ENCODE assay signal across 8 mouse cellular contexts in the genomic region with DNA sequence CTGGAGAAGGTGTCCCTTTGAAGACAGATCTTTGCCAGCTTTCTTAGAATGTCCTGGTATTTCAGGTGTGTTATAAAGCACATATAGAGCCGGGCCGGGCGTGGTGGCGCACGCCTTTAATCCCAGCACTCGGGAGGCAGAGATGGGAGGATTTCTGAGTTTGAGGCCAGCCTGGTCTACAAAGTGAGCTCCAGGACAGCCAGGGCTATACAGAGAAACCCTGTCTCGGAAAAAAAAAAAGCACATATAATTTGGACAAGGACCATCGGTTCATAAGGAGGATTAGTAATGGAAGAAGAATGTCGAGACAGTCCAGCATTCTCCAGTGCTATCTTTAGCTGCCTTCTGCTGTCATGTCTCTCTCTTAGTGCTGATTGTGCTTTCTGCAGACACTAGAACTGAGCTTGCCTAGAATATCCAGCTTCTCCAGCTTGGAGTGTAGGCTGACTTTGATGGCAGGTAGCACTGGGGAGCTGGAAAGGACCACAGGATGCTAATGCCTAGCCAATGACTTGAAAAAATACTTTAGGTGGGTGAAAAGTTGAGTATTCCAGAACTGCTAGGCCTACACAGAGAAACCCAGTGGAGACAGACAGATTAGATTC. TPM values are rescaled to one million over a fixed set of nuclear protein-coding genes. Genes with fewer than 3 reads are reported as not detected.
DNase-seq lines count a peak whose midpoint lies in the region; ATAC-seq and TF ChIP-seq lines count a peak whose summit lies in the region.

No protein-coding gene starts in this region.

- no peak overlapping the region for H3K4me3 ChIP-seq in midbrain, embryonic 10.5 days
- H3K4me3 ChIP-seq in midbrain, embryonic 14.5 days (replicated peaks; ENCODE audit: low read depth, low read length): no peak overlapping the region
- no peak overlapping the region for H3K4me3 ChIP-seq in intestine, postnatal 0 days (ENCODE audit: low read depth, low read length)

- no peaks in the 10 kb centered on the region for H3K9me3 ChIP-seq in midbrain, embryonic 10.5 days (replicated peaks)
- no peaks in the 10 kb centered on the region for H3K9me3 ChIP-seq in midbrain, embryonic 14.5 days (ENCODE audit: control insufficient read depth, low read length)
- no peaks in the 10 kb centered on the region for H3K9me3 ChIP-seq in intestine, postnatal 0 days (ENCODE audit: control insufficient read depth)

- no peak overlapping the region for H3K9ac ChIP-seq in midbrain, embryonic 14.5 days (replicated peaks; ENCODE audit: low read length)
- H3K9ac ChIP-seq in intestine, postnatal 0 days (ENCODE audit: low read depth, low read length): no peak overlapping the region

- H3K36me3 ChIP-seq in midbrain, embryonic 10.5 days: no peaks in the 10 kb centered on the region
- peaks cover 2% of the 10 kb centered on the region; the same call in 1 of the 2 replicates for H3K36me3 ChIP-seq in midbrain, embryonic 14.5 days (ENCODE audit: control insufficient read depth, insufficient read depth, low read length)
- no peaks in the 10 kb centered on the region for H3K36me3 ChIP-seq in intestine, postnatal 0 days (ENCODE audit: control insufficient read depth, insufficient read depth)

- H3K27me3 ChIP-seq in midbrain, embryonic 10.5 days (ENCODE audit: low read depth, poor library complexity, severe bottlenecking): no peaks in the 10 kb centered on the region
- H3K27me3 ChIP-seq in midbrain, embryonic 14.5 days (ENCODE audit: control insufficient read depth, insufficient read depth, low read length): no peaks in the 10 kb centered on the region
- H3K27me3 ChIP-seq in intestine, postnatal 0 days (replicated peaks; ENCODE audit: control insufficient read depth, insufficient read depth, low read length): no peaks in the 10 kb centered on the region

- DNase-seq in frontal cortex, postnatal 10 days (ENCODE audit: low spot score in 2 of 2): no peak
- DNase-seq in midbrain, embryonic 10.5 days (ENCODE audit: low spot score): peak; percentile 37
- no peak for DNase-seq in midbrain, embryonic 14.5 days
- peak; percentile 79 for DNase-seq in brain, adult 2 months (ENCODE audit: low read depth, low spot score)
- DNase-seq in skeletal muscle tissue, adult 2 months (ENCODE audit: low read depth, low spot score): peak; percentile 52
- DNase-seq in urinary bladder, adult 2 months (ENCODE audit: low spot score): no peak

- no peak for TF ChIP-seq CTCF in intestine, postnatal 0 days (IDR thresholded peaks at IDR 0.05; ENCODE audit: low read depth)

- peaks cover 27% of the 10 kb centered on the region for H3K4me1 ChIP-seq in midbrain, embryonic 10.5 days
- peaks cover 37% of the 10 kb centered on the region for H3K4me1 ChIP-seq in midbrain, embryonic 14.5 days (ENCODE audit: control insufficient read depth, insufficient read depth, low read length)
- peaks cover 13% of the 10 kb centered on the region; the same call in 1 of the 2 replicates for H3K4me1 ChIP-seq in intestine, postnatal 0 days (replicated peaks; ENCODE audit: control insufficient read depth, insufficient read depth, low read length)

- H3K27ac ChIP-seq in midbrain, embryonic 10.5 days (replicated peaks): no peak overlapping the region
- H3K27ac ChIP-seq in midbrain, embryonic 14.5 days (replicated peaks; ENCODE audit: low read depth, low read length): no peak overlapping the region
- H3K27ac ChIP-seq in intestine, postnatal 0 days (ENCODE audit: low read depth, low read length): no peak overlapping the region

- H3K4me2 ChIP-seq in midbrain, embryonic 14.5 days (ENCODE audit: low read length): no peak overlapping the region
- no peak overlapping the region for H3K4me2 ChIP-seq in intestine, postnatal 0 days (replicated peaks; ENCODE audit: low read depth)

- WGBS in midbrain, embryonic 10.5 days: 90% methylated on average over 9 of the region's 9 CpGs
- 87% methylated on average over 9 of the region's 9 CpGs for WGBS in midbrain, embryonic 14.5 days
- 71% methylated on average over 9 of the region's 9 CpGs for WGBS in intestine, postnatal 0 days

- ATAC-seq in frontal cortex, adult (ENCODE audit: low TSS enrichment): peak; percentile 90
- ATAC-seq in midbrain, embryonic 14.5 days (ENCODE audit: low FRiP score, low TSS enrichment): no peak
- peak; percentile 77 for ATAC-seq in intestine, postnatal 0 days

RNA-seq across cellular contexts. Expression of a gene that starts 5.9 kb away (rescaled TPM):
- polyA plus RNA-seq in midbrain, embryonic 10.5 days (2016; fragmentation: Nextera tagmentation; extraction: Ambion mirVana): 17.5 and 18.0 TPM in 2 replicates
- 21.1 and 26.0 TPM in 2 replicates for polyA plus RNA-seq in midbrain, embryonic 14.5 days (2014; fragmentation: Nextera tagmentation; extraction: Ambion mirVana)
- 10.3 and 11.2 TPM in 2 replicates for polyA plus RNA-seq in intestine, postnatal 0 days (2015; fragmentation: Nextera tagmentation; extraction: Ambion mirVana)
- 21.4 and 23.1 TPM in 2 replicates for polyA plus RNA-seq in urinary bladder, adult 2 months (2012; rRNA removed)

RNA-seq across cellular contexts. Expression of a gene that starts 50.5 kb away (rescaled TPM):
- polyA plus RNA-seq in midbrain, embryonic 10.5 days (2016; fragmentation: Nextera tagmentation; extraction: Ambion mirVana): 249 and 258 TPM in 2 replicates
- polyA plus RNA-seq in midbrain, embryonic 14.5 days (2014; fragmentation: Nextera tagmentation; extraction: Ambion mirVana): 419 and 525 TPM in 2 replicates
- 534 and 558 TPM in 2 replicates for polyA plus RNA-seq in intestine, postnatal 0 days (2015; fragmentation: Nextera tagmentation; extraction: Ambion mirVana)
- polyA plus RNA-seq in urinary bladder, adult 2 months (2012; rRNA removed): 219 and 221 TPM in 2 replicates

RNA-seq across cellular contexts. Expression of a gene that starts 50.6 kb away (rescaled TPM):
- polyA plus RNA-seq in midbrain, embryonic 10.5 days (2016; fragmentation: Nextera tagmentation; extraction: Ambion mirVana): 70.2 and 76.7 TPM in 2 replicates
- polyA plus RNA-seq in midbrain, embryonic 14.5 days (2014; fragmentation: Nextera tagmentation; extraction: Ambion mirVana): 32.2 and 40.3 TPM in 2 replicates
- 11.7 and 12.5 TPM in 2 replicates for polyA plus RNA-seq in intestine, postnatal 0 days (2015; fragmentation: Nextera tagmentation; extraction: Ambion mirVana)
- polyA plus RNA-seq in urinary bladder, adult 2 months (2012; rRNA removed): 20.5 and 26.7 TPM in 2 replicates

Comparison
In these comparisons a context has a peak if more than half of its experiments do, and no peak if none do; other contexts are left out.
1. DNase-seq: peak in midbrain, embryonic 10.5 days (single experiment), brain, adult 2 months (single experiment) and skeletal muscle tissue, adult 2 months (single experiment); none in frontal cortex, postnatal 10 days (0 of 2), midbrain, embryonic 14.5 days (single experiment) and urinary bladder, adult 2 months (single experiment).